Mouse (Mus musculus) MEL (cell line): ENCODE results near the gene Mia. TPM values are rescaled to one million over a fixed set of nuclear protein-coding genes. Genes with fewer than 3 reads are reported as not detected.

ENCODE experiments used
- DNase-seq: peaks from one replicate; pipeline ENCODE4 v3.0.0; 2011; ENCODE audit warnings: low read depth, low spot score
- H3K27ac ChIP-seq: 2 replicates; pipeline ENCODE4 v1.5.1; 2012; ENCODE audit warnings: low read depth, mild to moderate bottlenecking, control low read depth, low read length, moderate library complexity; ENCODE audit not compliant: control insufficient read depth
- H3K27me3 ChIP-seq, 2 experiments: fragments of 150-350 bp in 1 of 2; sonication (generic) in 1 of 2; 2 replicates each; pipeline ENCODE4 v1.6.1; 2012; ENCODE audit warnings: low read length in 2 of 2, mild to moderate bottlenecking in 2 of 2, improper control_type of control experiment in 1 of 2, moderate library complexity in 1 of 2; ENCODE audit not compliant: insufficient read depth in 2 of 2, control insufficient read depth in 1 of 2
- H3K36me3 ChIP-seq, 2 experiments: 2 replicates each; pipeline ENCODE4 v1.6.1; 2012 to 2014; ENCODE audit warnings: low read length in 2 of 2, improper control_type of control experiment in 1 of 2, inconsistent platforms in 1 of 2, mild to moderate bottlenecking in 1 of 2; ENCODE audit not compliant: insufficient read depth in 2 of 2, control insufficient read depth in 1 of 2
- H3K4me1 ChIP-seq, 2 experiments: fragments of 150-350 bp in 1 of 2; sonication (generic) in 1 of 2; 2 replicates each; pipeline ENCODE4 v1.6.1; 2012; ENCODE audit warnings: low read length in 2 of 2, improper control_type of control experiment in 1 of 2, mild to moderate bottlenecking in 1 of 2; ENCODE audit not compliant: insufficient read depth in 2 of 2, control insufficient read depth in 1 of 2
- H3K4me3 ChIP-seq, 2 experiments: fragments of 150-350 bp in 1 of 2; sonication (generic) in 1 of 2; 2 replicates each; pipeline ENCODE4 v1.5.1; 2012; ENCODE audit warnings: low read depth in 2 of 2, low read length in 2 of 2, mild to moderate bottlenecking in 2 of 2, moderate library complexity in 2 of 2, control low read depth in 1 of 2, improper control_type of control experiment in 1 of 2; ENCODE audit not compliant: control insufficient read depth in 1 of 2, insufficient read depth in 1 of 2
- H3K79me2 ChIP-seq: 2 replicates; pipeline ENCODE4 v1.6.1; 2012; ENCODE audit warnings: mild to moderate bottlenecking, low read length, moderate library complexity; ENCODE audit not compliant: control insufficient read depth, poor library complexity, insufficient read depth
- H3K9ac ChIP-seq: 2 replicates; pipeline ENCODE4 v1.6.1; 2012; ENCODE audit warnings: low read depth, mild to moderate bottlenecking, control low read depth, low read length, moderate library complexity; ENCODE audit not compliant: control insufficient read depth, poor library complexity, severe bottlenecking
- H3K9me3 ChIP-seq: fragments of 150-350 bp; sonication (generic); replicated peaks from 2 replicates; pipeline ENCODE4 v1.6.1; 2012; ENCODE audit warnings: mild to moderate bottlenecking, low read length, improper control_type of control experiment, moderate library complexity; ENCODE audit not compliant: insufficient read depth
- BHLHE40 ChIP-seq: IDR thresholded peaks from 2 replicates; pipeline ENCODE4 v1.6.1; 2012; ENCODE audit warnings: low read depth, mild to moderate bottlenecking, inconsistent platforms, low read length, improper control_type of control experiment, borderline replicate concordance
- CHD1 ChIP-seq: IDR thresholded peaks from 2 replicates; pipeline ENCODE4 v1.6.1; 2012; ENCODE audit warnings: low read depth, mild to moderate bottlenecking, inconsistent platforms, low read length, improper control_type of control experiment
- CHD2 ChIP-seq: IDR thresholded peaks from 2 replicates; pipeline ENCODE4 v1.6.1; 2011; ENCODE audit warnings: low read length, improper control_type of control experiment
- CTCF ChIP-seq, 3 experiments: IDR thresholded peaks in 2 of 3; conservative IDR thresholded peaks in 1 of 3; 2 replicates each; pipeline ENCODE4 v1.5.1; 2011 to 2012; ENCODE audit warnings: low read length in 3 of 3, low read depth in 2 of 3, mild to moderate bottlenecking in 2 of 3, improper control_type of control experiment in 1 of 3, inconsistent platforms in 1 of 3, mixed read lengths in 1 of 3, moderate library complexity in 1 of 3; ENCODE audit not compliant: control insufficient read depth in 1 of 3, insufficient read depth in 1 of 3, poor library complexity in 1 of 3, severe bottlenecking in 1 of 3
- E2F4 ChIP-seq: IDR thresholded peaks from 2 replicates; pipeline ENCODE4 v1.6.1; 2011; ENCODE audit warnings: low read depth, low read length, improper control_type of control experiment, borderline replicate concordance
- ELF1 ChIP-seq: IDR thresholded peaks from 2 replicates; pipeline ENCODE4 v1.6.1; 2014; ENCODE audit warnings: low read depth, mild to moderate bottlenecking, inconsistent platforms, low read length, improper control_type of control experiment, moderate library complexity
- GATA1 ChIP-seq: IDR thresholded peaks from 2 replicates; pipeline ENCODE4 v1.6.1; 2011; ENCODE audit warnings: low read depth, low read length, improper control_type of control experiment
- JUND ChIP-seq: IDR thresholded peaks from 2 replicates; pipeline ENCODE4 v1.6.1; 2011; ENCODE audit warnings: low read depth, mild to moderate bottlenecking, improper control_type of control experiment, low read length
- KAT2A ChIP-seq: conservative IDR thresholded peaks from 2 replicates; pipeline ENCODE4 v1.6.1; 2012; ENCODE audit warnings: low read depth, low read length, improper control_type of control experiment, inconsistent platforms
- MAFK ChIP-seq: IDR thresholded peaks from 2 replicates; pipeline ENCODE4 v1.6.1; 2011; ENCODE audit warnings: low read depth, mild to moderate bottlenecking, low read length, improper control_type of control experiment, borderline replicate concordance
- MAX ChIP-seq: IDR thresholded peaks from 2 replicates; pipeline ENCODE4 v1.6.1; 2011; ENCODE audit warnings: low read length, improper control_type of control experiment
- MAZ ChIP-seq: IDR thresholded peaks from 2 replicates; pipeline ENCODE4 v1.6.1; 2012; ENCODE audit warnings: low read depth, mild to moderate bottlenecking, inconsistent platforms, low read length, improper control_type of control experiment
- MYB ChIP-seq: IDR thresholded peaks from 2 replicates; pipeline ENCODE4 v1.6.1; 2011; ENCODE audit warnings: mild to moderate bottlenecking, low read depth, low read length, improper control_type of control experiment
- MYC ChIP-seq: IDR thresholded peaks from 2 replicates; pipeline ENCODE4 v1.6.1; 2011; ENCODE audit warnings: low read depth, mild to moderate bottlenecking, low read length, improper control_type of control experiment, moderate library complexity
- NELFE ChIP-seq: IDR thresholded peaks from 2 replicates; pipeline ENCODE4 v1.6.1; 2011; ENCODE audit warnings: low read depth, low read length, improper control_type of control experiment
- NRF1 ChIP-seq: IDR thresholded peaks from 2 replicates; pipeline ENCODE4 v1.6.1; 2014; ENCODE audit warnings: low read depth, mild to moderate bottlenecking, inconsistent platforms, low read length, improper control_type of control experiment, moderate library complexity; ENCODE audit not compliant: poor library complexity, insufficient read depth, severe bottlenecking
- POLR2A ChIP-seq, 2 experiments: IDR thresholded peaks; 2 replicates each; pipeline ENCODE4 v1.6.1; 2011 to 2012; ENCODE audit warnings: low read length in 2 of 2, mild to moderate bottlenecking in 2 of 2, control low read depth in 1 of 2, improper control_type of control experiment in 1 of 2, low read depth in 1 of 2, moderate library complexity in 1 of 2; ENCODE audit not compliant: control insufficient read depth in 1 of 2, insufficient read depth in 1 of 2, poor library complexity in 1 of 2
- POLR2AphosphoS2 ChIP-seq: IDR thresholded peaks from 2 replicates; pipeline ENCODE4 v1.6.1; 2011; ENCODE audit warnings: low read length, improper control_type of control experiment
- RAD21 ChIP-seq: IDR thresholded peaks from 2 replicates; pipeline ENCODE4 v1.6.1; 2011; ENCODE audit warnings: mild to moderate bottlenecking, low read depth, low read length, improper control_type of control experiment
- SIN3A ChIP-seq: IDR thresholded peaks from 2 replicates; pipeline ENCODE4 v1.6.1; 2012; ENCODE audit warnings: low read length, improper control_type of control experiment, inconsistent platforms
- SMC3 ChIP-seq: IDR thresholded peaks from 2 replicates; pipeline ENCODE4 v1.6.1; 2011; ENCODE audit warnings: low read depth, low read length, improper control_type of control experiment
- TAL1 ChIP-seq: IDR thresholded peaks from 2 replicates; pipeline ENCODE4 v1.6.1; 2012; ENCODE audit warnings: mild to moderate bottlenecking, inconsistent platforms, low read length, moderate library complexity, mixed read lengths
- TCF12 ChIP-seq: IDR thresholded peaks from 2 replicates; pipeline ENCODE4 v1.6.1; 2014; ENCODE audit warnings: low read depth, mild to moderate bottlenecking, inconsistent platforms, low read length, improper control_type of control experiment, moderate library complexity
- UBTF ChIP-seq: IDR thresholded peaks from 2 replicates; pipeline ENCODE4 v1.6.1; 2012; ENCODE audit warnings: low read depth, mild to moderate bottlenecking, inconsistent platforms, low read length, improper control_type of control experiment, moderate library complexity, borderline replicate concordance; ENCODE audit not compliant: insufficient read depth
- USF1 ChIP-seq: IDR thresholded peaks from 2 replicates; pipeline ENCODE4 v1.6.1; 2014; ENCODE audit warnings: low read depth, mild to moderate bottlenecking, inconsistent platforms, low read length, improper control_type of control experiment, moderate library complexity
- ZMIZ1 ChIP-seq: IDR thresholded peaks from 2 replicates; pipeline ENCODE4 v1.6.1; 2012; ENCODE audit warnings: low read depth, mild to moderate bottlenecking, inconsistent platforms, low read length, improper control_type of control experiment, moderate library complexity
- ZNF384 ChIP-seq: IDR thresholded peaks from 2 replicates; pipeline ENCODE4 v1.6.1; 2012; ENCODE audit warnings: low read depth, mild to moderate bottlenecking, inconsistent platforms, low read length, improper control_type of control experiment
- polyA plus RNA-seq, 2 experiments: library from polyadenylated mRNA; stranded (reverse) in 1 of 2; unstranded in 1 of 2; fragments of >175 nt in 1 of 2; fragments of >200 nt in 1 of 2; gene quantifications; 2 replicates each; pipeline versions ENCODE4 v1.2.1 to v1.2.4; 2012; ENCODE audit warnings: low replicate concordance in 2 of 2, low read depth in 1 of 2; ENCODE audit not compliant: insufficient read length in 2 of 2, insufficient read depth in 1 of 2, missing spikeins in 1 of 2
- total RNA-seq: library from RNA; depleted of rRNA; stranded (reverse); fragments of 300-350 nt; gene quantifications from 2 replicates; pipeline ENCODE4 v1.2.3, GENCODE M21; 2012

Gene Mia
- total and polyA plus RNA-seq, 3 experiments, result 2.1 to 2.8 TPM; not detected in 1

DNA sequence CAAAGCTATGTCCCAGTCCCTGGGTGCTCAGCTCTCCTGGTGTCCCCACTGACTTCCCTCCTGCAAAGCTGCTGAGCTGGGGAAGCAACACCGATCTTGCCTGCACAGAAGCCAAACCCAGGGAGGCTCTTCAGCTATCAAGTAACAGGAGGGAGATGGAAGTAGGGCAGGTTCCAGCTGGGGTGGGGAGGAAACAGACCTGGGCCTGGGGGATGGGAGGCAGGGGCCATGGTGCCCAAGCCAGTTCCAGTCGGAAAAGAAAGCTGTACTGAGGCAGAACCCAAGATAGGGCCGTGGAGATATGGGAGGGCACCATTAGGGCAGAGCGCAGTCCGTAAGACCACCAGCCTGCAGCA lies 17.5 kb downstream of the Mia start:
- TF ChIP-seq MAFK (no peak), MAZ (no peak), CTCF (IDR thresholded peaks at IDR 0.05 in 2 of 3, conservative IDR thresholded peaks at IDR 0.05 in 1 of 3; ENCODE audit: control insufficient read depth in 1 of 3, insufficient read depth in 1 of 3, low read depth in 2 of 3, low read length in 3 of 3, poor library complexity in 1 of 3, severe bottlenecking in 1 of 3) (no peak), SMC3 (no peak), NELFE (no peak), ELF1 (no peak), RAD21 (no peak), CHD1 (no peak), SIN3A (no peak), MYB (no peak), USF1 (no peak), BHLHE40 (no peak), TCF12 (no peak), POLR2A (IDR thresholded peaks at IDR 0.05; ENCODE audit: control insufficient read depth in 1 of 2, insufficient read depth in 1 of 2, low read depth in 1 of 2, low read length in 2 of 2, poor library complexity in 1 of 2) (no peak), E2F4 (no peak), CHD2 (no peak)
- TF ChIP-seq, all 39 proteins: peak for 0
- Histone ChIP-seq H3K9me3 (no peaks in the 10 kb centered on the region), H3K27me3 (no peaks in the 10 kb centered on the region), H3K36me3 (peaks cover 0 to 3% of the 10 kb centered on the region in 2 experiments; a peak in 1 of 4 replicates), H3K4me3 (no peak overlapping the region), H3K9ac (no peak overlapping the region), H3K27ac (no peak overlapping the region), H3K79me2 (peaks cover 11% of the 10 kb centered on the region), H3K4me1 (peaks cover 7 to 10% of the 10 kb centered on the region in 2 experiments; a peak in 3 of 4 replicates)
- no peak for DNase-seq

DNA sequence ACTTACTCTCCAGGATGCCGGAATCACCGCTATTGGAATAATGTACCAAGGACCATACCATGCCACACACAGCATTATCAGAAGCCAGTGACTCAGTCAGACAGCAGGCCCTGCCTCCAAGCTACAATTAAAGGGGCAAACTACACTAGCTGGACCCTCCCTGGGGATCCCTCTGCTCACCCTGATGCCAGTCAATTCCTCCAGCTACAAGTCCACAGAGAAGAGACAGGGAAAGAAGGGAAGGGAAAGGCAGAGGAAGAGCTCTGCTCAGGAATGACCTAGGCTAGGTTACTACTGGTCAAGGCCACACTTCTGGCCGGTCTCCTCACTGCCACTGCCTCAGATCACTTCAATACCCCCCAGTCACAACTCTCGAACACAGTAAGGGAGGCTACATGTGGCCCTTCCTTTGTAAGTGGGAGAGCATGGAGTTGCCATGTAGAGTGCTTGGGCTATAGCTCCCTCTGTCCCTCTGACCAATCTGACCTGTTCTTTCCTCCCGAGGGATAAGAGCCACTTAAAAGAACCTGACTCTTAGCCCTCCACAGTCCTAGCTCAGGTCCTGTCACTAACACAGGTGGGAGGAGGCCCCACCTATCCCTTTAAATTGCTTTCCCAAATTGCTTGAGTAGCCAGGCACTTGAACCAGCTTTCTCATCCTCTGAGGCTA lies 18.0 kb downstream of the Mia start:
- Histone ChIP-seq H3K9ac (no peak overlapping the region), H3K36me3 (peaks cover 0 to 3% of the 10 kb centered on the region in 2 experiments; a peak in 1 of 4 replicates), H3K4me3 (no peak overlapping the region), H3K79me2 (peaks cover 11% of the 10 kb centered on the region), H3K27me3 (no peaks in the 10 kb centered on the region), H3K4me1 (peaks cover 5% of the 10 kb centered on the region in 2 experiments; a peak in 3 of 4 replicates), H3K27ac (no peak overlapping the region), H3K9me3 (no peaks in the 10 kb centered on the region)
- TF ChIP-seq ELF1 (no peak), KAT2A (no peak), UBTF (no peak), MAX (no peak), USF1 (no peak), BHLHE40 (no peak), ZNF384 (no peak), POLR2AphosphoS2 (no peak), MYC (no peak), ZMIZ1 (no peak), MAZ (no peak), SIN3A (no peak), CHD2 (no peak), GATA1 (no peak), MYB (no peak), TAL1 (no peak), JUND (no peak), NRF1 (no peak), POLR2A (IDR thresholded peaks at IDR 0.05; ENCODE audit: control insufficient read depth in 1 of 2, insufficient read depth in 1 of 2, low read depth in 1 of 2, low read length in 2 of 2, poor library complexity in 1 of 2) (no peak), CTCF (IDR thresholded peaks at IDR 0.05 in 2 of 3, conservative IDR thresholded peaks at IDR 0.05 in 1 of 3; ENCODE audit: control insufficient read depth in 1 of 3, insufficient read depth in 1 of 3, low read depth in 2 of 3, low read length in 3 of 3, poor library complexity in 1 of 3, severe bottlenecking in 1 of 3) (no peak)
- no peak for DNase-seq
